In genomic region chr10:61149476-61149875, GRCm38 (mm10) we compare ENCODE assay signal across 34 mouse cellular contexts. TPM values are rescaled to one million over a fixed set of nuclear protein-coding genes. Genes with fewer than 3 reads are reported as not detected.
DNase-seq lines count a peak whose midpoint lies in the region; ATAC-seq and TF ChIP-seq lines count a peak whose summit lies in the region.
"Had no signal": no experiment of that assay in that cellular context is flagged by ENCODE, and none has a peak within 500 bp of the region (broad histone marks: within the 10 kb centered on the region; RNA-seq: fewer than 3 reads in every experiment).

No protein-coding gene starts in this region.

- no peaks in the 10 kb centered on the region for H3K36me3 ChIP-seq in liver, embryonic 14.5 days (replicated peaks; ENCODE audit: control insufficient read depth, insufficient read depth, low read depth)
- H3K36me3 ChIP-seq in thymus, adult 2 months (ENCODE audit: control insufficient read depth, insufficient read depth, low read length) = no peaks in the 10 kb centered on the region
- no peaks in the 10 kb centered on the region for H3K36me3 ChIP-seq in heart, adult 2 months (ENCODE audit: control insufficient read depth, insufficient read depth, low read length)
- no peaks in the 10 kb centered on the region for H3K36me3 ChIP-seq in lung, postnatal 0 days (ENCODE audit: insufficient read depth, low read length)
- H3K36me3 ChIP-seq: embryonic facial prominence, embryonic 13.5 days had no signal

- 20% methylated on average over 3 of the region's 3 CpGs for WGBS in liver, embryonic 14.5 days (ENCODE audit: insufficient replicate concordance)
- WGBS in thymus, adult 2 months = 93% methylated on average over 3 of the region's 3 CpGs
- 69% methylated on average over 3 of the region's 3 CpGs for WGBS in heart, adult 2 months
- 71% methylated on average over 3 of the region's 3 CpGs for WGBS in lung, postnatal 0 days

- TF ChIP-seq POLR2A in thymus, adult 2 months (IDR thresholded peaks at IDR 0.05; ENCODE audit: control insufficient read depth, extremely low read depth, insufficient read depth, low read length, poor library complexity) = no peak
- no peak for TF ChIP-seq POLR2A in heart, adult 2 months (IDR thresholded peaks at IDR 0.05; ENCODE audit: insufficient read depth, low read depth, low read length)

- intact Hi-C loops in heart, adult 2 months (cut with DNase I) = no loop called here

- peaks cover 22 to 42% of the 10 kb centered on the region in 2 experiments for H3K4me1 ChIP-seq in liver, embryonic 14.5 days (replicated peaks; ENCODE audit: control insufficient read depth in 2 of 2, insufficient read depth in 2 of 2, low read length in 1 of 2)
- no peaks in the 10 kb centered on the region; the same call in 1 of the 2 replicates for H3K4me1 ChIP-seq in thymus, adult 2 months (replicated peaks; ENCODE audit: control insufficient read depth, insufficient read depth, low read length)
- peaks cover 3% of the 10 kb centered on the region for H3K4me1 ChIP-seq in heart, adult 2 months (ENCODE audit: control insufficient read depth, insufficient read depth, low read length)
- peaks cover 6% of the 10 kb centered on the region; the same call in 1 of the 2 replicates for H3K4me1 ChIP-seq in lung, postnatal 0 days (ENCODE audit: insufficient read depth, low read depth, low read length)

- peak overlapping the region; percentile 68 for H3K27ac ChIP-seq in liver, embryonic 14.5 days
- no peak overlapping the region for H3K27ac ChIP-seq in thymus, adult 2 months (ENCODE audit: control insufficient read depth, insufficient read depth, low read length)
- no peak overlapping the region for H3K27ac ChIP-seq in heart, adult 2 months
- H3K27ac ChIP-seq in lung, postnatal 0 days (ENCODE audit: low read length) = no peak overlapping the region
- H3K27ac ChIP-seq: forebrain, embryonic 13.5 days had no signal

- H3K9ac ChIP-seq in liver, embryonic 14.5 days (replicated peaks) = peak overlapping the region; percentile 6; the same call in 1 of the 2 replicates
- no peak overlapping the region for H3K9ac ChIP-seq in heart, adult 2 months (ENCODE audit: low read depth, low read length)
- no peak overlapping the region for H3K9ac ChIP-seq in lung, postnatal 0 days (replicated peaks; ENCODE audit: low read depth)
- H3K9ac ChIP-seq: embryonic facial prominence, embryonic 13.5 days; forebrain, embryonic 13.5 days had no signal

- no peaks in the 10 kb centered on the region for H3K79me2 ChIP-seq in heart, adult 2 months (replicated peaks; ENCODE audit: control insufficient read depth, insufficient read depth, low read length)

- no peak for TF ChIP-seq CTCF in liver, embryonic 14.5 days (IDR thresholded peaks at IDR 0.05; ENCODE audit: low read depth)
- no peak for TF ChIP-seq CTCF in thymus, adult 2 months (IDR thresholded peaks at IDR 0.05; ENCODE audit: borderline replicate concordance, control insufficient read depth, extremely low read depth, insufficient read depth, low read length, poor library complexity)
- TF ChIP-seq CTCF in heart, adult 2 months (IDR thresholded peaks at IDR 0.05) = no peak
- TF ChIP-seq CTCF in lung, postnatal 0 days (IDR thresholded peaks at IDR 0.05) = no peak

- no peaks in the 10 kb centered on the region for H3K9me3 ChIP-seq in liver, embryonic 14.5 days (ENCODE audit: control insufficient read depth, low read length)
- H3K9me3 ChIP-seq in lung, postnatal 0 days (ENCODE audit: low read length) = no peaks in the 10 kb centered on the region
- H3K9me3 ChIP-seq: embryonic facial prominence, embryonic 13.5 days; forebrain, embryonic 13.5 days had no signal

- H3K4me3 ChIP-seq in liver, embryonic 14.5 days (ENCODE audit: insufficient read depth in 1 of 2, low read depth in 2 of 2, low read length in 2 of 2) = no peak overlapping the region
- H3K4me3 ChIP-seq in thymus, adult 2 months (ENCODE audit: control insufficient read depth, insufficient read depth, low read length) = no peak overlapping the region
- H3K4me3 ChIP-seq in heart, adult 2 months = no peak overlapping the region
- no peak overlapping the region for H3K4me3 ChIP-seq in lung, postnatal 0 days (ENCODE audit: low read depth, low read length)
- H3K4me3 ChIP-seq: embryonic facial prominence, embryonic 13.5 days; forebrain, embryonic 13.5 days had no signal

- ATAC-seq in erythroid progenitor cell, adult 5-6 weeks (replicated peaks; ENCODE audit: low FRiP score, poor library complexity, severe bottlenecking) = peak; percentile 59
- peak; percentile 24; the same call in 1 of the 2 replicates for ATAC-seq in liver, embryonic 14.5 days (ENCODE audit: insufficient read depth)
- ATAC-seq in megakaryocyte-erythroid progenitor cell, adult 5-6 weeks (replicated peaks; ENCODE audit: low FRiP score, low TSS enrichment, poor library complexity, severe bottlenecking) = peak; percentile 40
- ATAC-seq in lung, postnatal 0 days = no peak
- ATAC-seq: forebrain, embryonic 13.5 days; hindbrain, embryonic 16.5 days had no signal

- TF ChIP-seq EP300 in liver, embryonic 14.5 days (IDR thresholded peaks at IDR 0.05; ENCODE audit: low read depth) = peak; percentile 30; the same call in 1 of the 2 replicates
- no peak for TF ChIP-seq EP300 in heart, adult 2 months (IDR thresholded peaks at IDR 0.05; ENCODE audit: insufficient read depth, low read depth, low read length)
- TF ChIP-seq EP300 in lung, postnatal 0 days (IDR thresholded peaks at IDR 0.05) = no peak

- peak; percentile 46 for DNase-seq in c-Kit-negative CD71-positive TER-119-positive erythroid progenitor cells, embryonic 14.5 days (ENCODE audit: low read depth, low spot score)
- peak; percentile 41 to 56 (median 55) for DNase-seq in liver, embryonic 14.5 days (ENCODE audit: low read depth in 3 of 3, low spot score in 3 of 3)
- no peak for DNase-seq in thymus, adult 2 months
- no peak for DNase-seq in heart, adult 2 months
- DNase-seq in lung, postnatal 0 days (ENCODE audit: low spot score) = no peak
- DNase-seq: adrenal gland, postnatal 14 days; cerebellum, adult 18-20 months; cerebellum, postnatal 10 days; gastrocnemius, postnatal 25 days; heart, postnatal 14 days; kidney, adult 2 months; layer of hippocampus, adult 9-11 months; lung, postnatal 4 days; midbrain, embryonic 14.5 days; retina, postnatal 1 day; right cerebral cortex, postnatal 25 days; spleen, adult 18-20 months; thymus, adult 18-20 months; thymus, postnatal 4 days had no signal

- no peaks in the 10 kb centered on the region for H3K27me3 ChIP-seq in liver, embryonic 14.5 days (ENCODE audit: control insufficient read depth, insufficient read depth, low read length)
- H3K27me3 ChIP-seq in thymus, adult 2 months (ENCODE audit: control insufficient read depth, insufficient read depth, low read length) = no peaks in the 10 kb centered on the region
- H3K27me3 ChIP-seq in heart, adult 2 months (ENCODE audit: control insufficient read depth, insufficient read depth, low read length) = no peaks in the 10 kb centered on the region
- no peaks in the 10 kb centered on the region for H3K27me3 ChIP-seq in lung, postnatal 0 days (replicated peaks; ENCODE audit: insufficient read depth, low read length)
- H3K27me3 ChIP-seq: embryonic facial prominence, embryonic 13.5 days; forebrain, embryonic 13.5 days had no signal

- H3K4me2 ChIP-seq in liver, embryonic 14.5 days (ENCODE audit: low read depth) = peak overlapping the region; percentile 51
- no peak overlapping the region for H3K4me2 ChIP-seq in lung, postnatal 0 days (replicated peaks; ENCODE audit: low read depth, low read length)
- H3K4me2 ChIP-seq: embryonic facial prominence, embryonic 13.5 days; forebrain, embryonic 13.5 days had no signal

RNA-seq across cellular contexts. Expression of gene Sgpl1, which starts 2.0 kb away (rescaled TPM):
- 23.9 and 33.9 TPM in 2 replicates for total RNA-seq in erythroid progenitor cell, adult 5-6 weeks (2015; ENCODE audit: low replicate concordance)
- 11.9 and 24.0 TPM in 2 replicates for total RNA-seq in erythroid progenitor cell, adult 5-6 weeks (2017; ENCODE audit: low replicate concordance)
- polyA plus RNA-seq in liver, embryonic 14.5 days (2012; rRNA removed) = 7.9 and 10.7 TPM in 2 replicates
- polyA plus RNA-seq in liver, embryonic 14.5 days (2014; fragmentation: Nextera tagmentation; extraction: Ambion mirVana) = 16.6 and 18.1 TPM in 2 replicates
- total RNA-seq in megakaryocyte-erythroid progenitor cell, adult 5-6 weeks (2014; fragmentation: Nextera tagmentation) = 18.2 and 34.1 TPM in 2 replicates
- total RNA-seq in megakaryocyte-erythroid progenitor cell, adult 5-6 weeks (2017) = 7.0 and 25.2 TPM in 2 replicates
- polyA plus RNA-seq in thymus, adult 2 months (2012; rRNA removed) = 84.9 and 105 TPM in 2 replicates
- total RNA-seq in heart, adult 2 months (2021) = 10 to 100 TPM; 13.2 to 16.7 TPM
- 13.2 and 18.2 TPM in 2 replicates for polyA plus RNA-seq in heart, adult 2 months (2012; rRNA removed)
- 33.7 and 36.3 TPM in 2 replicates for polyA plus RNA-seq in lung, postnatal 0 days (2015; fragmentation: Nextera tagmentation; extraction: Ambion mirVana)

RNA-seq across cellular contexts. Expression of gene Tbata, which starts 22.3 kb away (rescaled TPM):
- total RNA-seq in erythroid progenitor cell, adult 5-6 weeks (2015; ENCODE audit: low replicate concordance) = not detected in 2 replicates
- total RNA-seq in erythroid progenitor cell, adult 5-6 weeks (2017; ENCODE audit: low replicate concordance) = not detected in 2 replicates
- polyA plus RNA-seq in liver, embryonic 14.5 days (2012; rRNA removed) = not detected in 2 replicates
- not detected in 2 replicates for polyA plus RNA-seq in liver, embryonic 14.5 days (2014; fragmentation: Nextera tagmentation; extraction: Ambion mirVana)
- total RNA-seq in megakaryocyte-erythroid progenitor cell, adult 5-6 weeks (2014; fragmentation: Nextera tagmentation) = not detected in 2 replicates
- not detected in 2 replicates for total RNA-seq in megakaryocyte-erythroid progenitor cell, adult 5-6 weeks (2017)
- 975 and 1,293 TPM in 2 replicates for polyA plus RNA-seq in thymus, adult 2 months (2012; rRNA removed)
- not detected for total RNA-seq in heart, adult 2 months (2021)
- 0.32 and 0.45 TPM in 2 replicates for polyA plus RNA-seq in heart, adult 2 months (2012; rRNA removed)
- polyA plus RNA-seq in lung, postnatal 0 days (2015; fragmentation: Nextera tagmentation; extraction: Ambion mirVana) = 2.1 and 2.5 TPM in 2 replicates
- total RNA-seq: adrenal gland, postnatal 14 days; common myeloid progenitor, adult 5-6 weeks; gastrocnemius, adult 18-20 months; gastrocnemius, postnatal 25 days; heart, adult 8-10 months; liver, adult 2 months; monocyte, adult 5-6 weeks had no signal
- polyA plus RNA-seq: embryonic facial prominence, embryonic 13.5 days; heart, embryonic 14.5 days; intestine, embryonic 14.5 days; limb, embryonic 11.5 days; liver, adult 2 months; midbrain, embryonic 14.5 days; neural tube, embryonic 14.5 days; stomach, embryonic 16.5 days had no signal

Comparison
In these comparisons a context has a peak if more than half of its experiments do, and no peak if none do; other contexts are left out.
1. DNase-seq: peak in c-Kit-negative CD71-positive TER-119-positive erythroid progenitor cells, embryonic 14.5 days (single experiment) and liver, embryonic 14.5 days (3 of 3); none in thymus, adult 2 months (single experiment), heart, adult 2 months (0 of 2) and lung, postnatal 0 days (single experiment).
2. RNA of gene Tbata, which starts 22.3 kb away (polyA plus RNA-seq): 975 to 1,293 TPM in thymus, adult 2 months; 2.1 to 2.5 TPM in lung, postnatal 0 days, 0.32 to 0.45 TPM in heart, adult 2 months and not detected in liver, embryonic 14.5 days; every median in the first group is over 100 times any median in the second.